Mouse (Mus musculus) CH12.LX (cell line): ENCODE measurements around the gene Smarcad1. TPM values are rescaled to one million over a fixed set of nuclear protein-coding genes. Genes with fewer than 3 reads are reported as not detected.
"Not testable (repeated sequence)": the region's sequence is repeated elsewhere in the genome, so short reads cannot be mapped to it uniquely, and the experiment has no call there.

ENCODE experiments used
- DNase-seq: peaks from one replicate; pipeline ENCODE4 v3.0.0-alpha.2; 2013; ENCODE audit errors: extremely low read depth
- H3K27ac ChIP-seq: 2 replicates; pipeline ENCODE4 v1.5.1; 2012; ENCODE audit warnings: low read depth, mild to moderate bottlenecking, control low read depth, moderate library complexity; ENCODE audit not compliant: insufficient read depth
- H3K27me3 ChIP-seq: replicated peaks from 2 replicates; pipeline ENCODE3; 2012; ENCODE audit warnings: inconsistent platforms
- H3K36me3 ChIP-seq, 2 experiments: replicated peaks in 1 of 2; 2 replicates each; pipeline versions ENCODE3 to v1.6.1; 2012; ENCODE audit warnings: inconsistent platforms in 1 of 2, low read length in 1 of 2, mild to moderate bottlenecking in 1 of 2, mixed read lengths in 1 of 2, moderate library complexity in 1 of 2; ENCODE audit not compliant: control insufficient read depth in 1 of 2, insufficient read depth in 1 of 2
- H3K4me1 ChIP-seq, 2 experiments: 2 replicates each; pipeline ENCODE4 v1.6.1; 2012; ENCODE audit warnings: inconsistent platforms in 1 of 2, moderate library complexity in 1 of 2; ENCODE audit not compliant: insufficient read depth in 2 of 2, control insufficient read depth in 1 of 2
- H3K4me2 ChIP-seq: 2 replicates; pipeline ENCODE4 v1.6.1; 2012; ENCODE audit warnings: low read depth, mild to moderate bottlenecking, control low read depth; ENCODE audit not compliant: poor library complexity, insufficient read depth, severe bottlenecking
- H3K4me3 ChIP-seq, 3 experiments: fragments of 150-350 bp in 1 of 3; sonication (generic) in 1 of 3; replicated peaks in 1 of 3; 2 replicates each; pipeline versions ENCODE3 to v1.5.1; 2011 to 2012; ENCODE audit warnings: low read depth in 2 of 3, low read length in 2 of 3, mild to moderate bottlenecking in 2 of 3, moderate library complexity in 2 of 3, control low read depth in 1 of 3, improper control_type of control experiment in 1 of 3, inconsistent platforms in 1 of 3, mixed read lengths in 1 of 3; ENCODE audit not compliant: poor library complexity in 1 of 3
- H3K79me2 ChIP-seq: replicated peaks from 2 replicates; pipeline ENCODE4 v1.6.1; 2012; ENCODE audit warnings: mild to moderate bottlenecking, moderate library complexity; ENCODE audit not compliant: control insufficient read depth, poor library complexity, insufficient read depth, severe bottlenecking; ENCODE audit errors: extremely low read depth
- H3K9ac ChIP-seq: 2 replicates; pipeline ENCODE4 v1.6.1; 2012; ENCODE audit warnings: low read depth, mild to moderate bottlenecking, control low read depth, moderate library complexity; ENCODE audit not compliant: insufficient read depth
- H3K9me3 ChIP-seq: replicated peaks from 2 replicates; pipeline ENCODE3; 2012; ENCODE audit warnings: low read length, inconsistent platforms, mixed read lengths
- BHLHE40 ChIP-seq: IDR thresholded peaks from 2 replicates; pipeline ENCODE4 v1.6.1; 2011; ENCODE audit warnings: mild to moderate bottlenecking, low read depth, low read length, improper control_type of control experiment
- CHD1 ChIP-seq: IDR thresholded peaks from 2 replicates; pipeline ENCODE4 v1.6.1; 2012; ENCODE audit warnings: low read depth, low read length, improper control_type of control experiment, inconsistent platforms
- CHD2 ChIP-seq: IDR thresholded peaks from 2 replicates; pipeline ENCODE4 v1.6.1; 2011; ENCODE audit warnings: low read length, improper control_type of control experiment
- CTCF ChIP-seq, 2 experiments: IDR thresholded peaks in 1 of 2; conservative IDR thresholded peaks in 1 of 2; 2 replicates each; pipeline ENCODE4 v1.5.1; 2011 to 2012; ENCODE audit warnings: low read depth in 2 of 2, low read length in 2 of 2, improper control_type of control experiment in 1 of 2, inconsistent platforms in 1 of 2, mild to moderate bottlenecking in 1 of 2, moderate library complexity in 1 of 2
- E2F4 ChIP-seq: IDR thresholded peaks from 2 replicates; pipeline ENCODE4 v1.6.1; 2011; ENCODE audit warnings: low read depth, low read length, improper control_type of control experiment; ENCODE audit not compliant: insufficient replicate concordance
- ELF1 ChIP-seq: IDR thresholded peaks from 2 replicates; pipeline ENCODE4 v1.6.1; 2014; ENCODE audit warnings: low read depth, mild to moderate bottlenecking, inconsistent platforms, low read length, improper control_type of control experiment
- ETS1 ChIP-seq: conservative IDR thresholded peaks from 2 replicates; pipeline ENCODE4 v1.6.1; 2012; ENCODE audit warnings: low read depth, mild to moderate bottlenecking, inconsistent platforms, low read length, improper control_type of control experiment, moderate library complexity
- GABPA ChIP-seq: IDR thresholded peaks from 2 replicates; pipeline ENCODE4 v1.6.1; 2012; ENCODE audit warnings: low read depth, low read length, improper control_type of control experiment, inconsistent platforms; ENCODE audit not compliant: insufficient replicate concordance
- HCFC1 ChIP-seq: IDR thresholded peaks from 2 replicates; pipeline ENCODE4 v1.6.1; 2012; ENCODE audit warnings: low read depth, mild to moderate bottlenecking, inconsistent platforms, low read length, improper control_type of control experiment
- JUN ChIP-seq: IDR thresholded peaks from 2 replicates; pipeline ENCODE4 v1.6.1; 2011; ENCODE audit warnings: low read depth, mild to moderate bottlenecking, low read length, improper control_type of control experiment, moderate library complexity; ENCODE audit not compliant: insufficient read depth
- KAT2A ChIP-seq: IDR thresholded peaks from 2 replicates; pipeline ENCODE4 v1.6.1; 2012; ENCODE audit warnings: low read length, improper control_type of control experiment, inconsistent platforms; ENCODE audit not compliant: insufficient replicate concordance
- MXI1 ChIP-seq: IDR thresholded peaks from 2 replicates; pipeline ENCODE4 v1.6.1; 2011; ENCODE audit warnings: mild to moderate bottlenecking, low read depth, low read length, improper control_type of control experiment
- NRF1 ChIP-seq: IDR thresholded peaks from 2 replicates; pipeline ENCODE4 v1.6.1; 2014; ENCODE audit warnings: low read depth, mild to moderate bottlenecking, inconsistent platforms, low read length, improper control_type of control experiment, moderate library complexity
- PAX5 ChIP-seq: IDR thresholded peaks from 2 replicates; pipeline ENCODE4 v1.6.1; 2012; ENCODE audit warnings: low read length, inconsistent platforms, mixed read lengths
- POLR2AphosphoS2 ChIP-seq: IDR thresholded peaks from 2 replicates; pipeline ENCODE4 v1.6.1; 2011; ENCODE audit warnings: low read depth, low read length, improper control_type of control experiment
- RAD21 ChIP-seq: IDR thresholded peaks from 2 replicates; pipeline ENCODE4 v1.6.1; 2011; ENCODE audit warnings: low read depth, mild to moderate bottlenecking, low read length, improper control_type of control experiment, moderate library complexity
- SMC3 ChIP-seq: IDR thresholded peaks from 2 replicates; pipeline ENCODE4 v1.6.1; 2011; ENCODE audit warnings: low read depth, low read length, improper control_type of control experiment
- TBP ChIP-seq: conservative IDR thresholded peaks from 2 replicates; pipeline ENCODE4 v1.6.1; 2011; ENCODE audit warnings: low read depth, low read length, improper control_type of control experiment
- TCF12 ChIP-seq: IDR thresholded peaks from 2 replicates; pipeline ENCODE4 v1.6.1; 2014; ENCODE audit warnings: low read depth, mild to moderate bottlenecking, inconsistent platforms, low read length, improper control_type of control experiment
- USF2 ChIP-seq: conservative IDR thresholded peaks from 2 replicates; pipeline ENCODE4 v1.6.1; 2011; ENCODE audit warnings: low read depth, low read length, improper control_type of control experiment
- ZC3H11A ChIP-seq: IDR thresholded peaks from 2 replicates; pipeline ENCODE4 v1.6.1; 2012; ENCODE audit warnings: low read depth, mild to moderate bottlenecking, inconsistent platforms, low read length, improper control_type of control experiment
- ZKSCAN1 ChIP-seq: IDR thresholded peaks from 2 replicates; pipeline ENCODE4 v1.6.1; 2012; ENCODE audit warnings: low read depth, inconsistent platforms, low read length, improper control_type of control experiment, borderline replicate concordance
- ZMIZ1 ChIP-seq: IDR thresholded peaks from 2 replicates; pipeline ENCODE4 v1.6.1; 2012; ENCODE audit warnings: low read depth, mild to moderate bottlenecking, inconsistent platforms, low read length, improper control_type of control experiment
- ZNF384 ChIP-seq: IDR thresholded peaks from 2 replicates; pipeline ENCODE4 v1.6.1; 2012; ENCODE audit warnings: low read depth, low read length, improper control_type of control experiment, inconsistent platforms
- dilution Hi-C: fragments of 300-500 bp; cut with MboI; formaldehyde crosslinking; loops from 2 replicates; pipeline ENCODE4 v1.14.3; 2020; ENCODE audit warnings: low sequenced_read_pairs; ENCODE audit not compliant: extremely low pct_unique_long_range_greater_than_20kb, extremely low pct_ligation_motif_present
- in situ Hi-C: fragments of 300-500 bp; cut with MboI; formaldehyde crosslinking; loops from 3 replicates; pipeline ENCODE4 v1.14.3; 2019; ENCODE audit warnings: low sequenced_read_pairs, low pct_ligation_motif_present, low pct_unique_long_range_greater_than_20kb, mixed read lengths
- polyA plus RNA-seq: library from polyadenylated mRNA; unstranded; fragments of >175 nt; gene quantifications from 2 replicates; pipeline ENCODE4 v1.2.1, GENCODE M21; 2012; ENCODE audit warnings: low read depth; ENCODE audit not compliant: insufficient read length
- total RNA-seq, 2 experiments: library from RNA; depleted of rRNA; stranded (reverse); fragments of 300-350 nt in 1 of 2; fragments of >200 nt in 1 of 2; gene quantifications; 2 replicates each; pipeline ENCODE4 v1.2.3; 2012 to 2014

Smarcad1 gene
- total and polyA plus RNA-seq, 3 experiments, result 30.2 to 57.4 (median 43.9) TPM

GRCm38 (mm10) chr6:65017566-65017965 is 24.8 kb upstream of the Smarcad1 start:
- in situ Hi-C loops, result no loop called here
- Histone ChIP-seq H3K4me2 (no peak overlapping the region), H3K4me1 (no peaks in the 10 kb centered on the region), H3K36me3 (no peaks in the 10 kb centered on the region), H3K9me3 (no peaks in the 10 kb centered on the region), H3K27ac (no peak overlapping the region), H3K79me2 (no peaks in the 10 kb centered on the region), H3K27me3 (no peaks in the 10 kb centered on the region), H3K4me3 (no peak overlapping the region), H3K9ac (no peak overlapping the region)
- dilution Hi-C loops, result no loop called here
- TF ChIP-seq PAX5 (no peak), HCFC1 (no peak), CHD2 (no peak), ZNF384 (no peak), NRF1 (no peak), ZC3H11A (no peak), E2F4 (no peak), CTCF (conservative IDR thresholded peaks at IDR 0.05 in 1 of 2, IDR thresholded peaks at IDR 0.05 in 1 of 2; ENCODE audit: low read depth in 2 of 2, low read length in 2 of 2) (no peak), TBP (no peak), ZMIZ1 (no peak), ZKSCAN1 (no peak), JUN (no peak), CHD1 (no peak), USF2 (no peak), SMC3 (no peak), GABPA (no peak)
- no peak for DNase-seq

DNA sequence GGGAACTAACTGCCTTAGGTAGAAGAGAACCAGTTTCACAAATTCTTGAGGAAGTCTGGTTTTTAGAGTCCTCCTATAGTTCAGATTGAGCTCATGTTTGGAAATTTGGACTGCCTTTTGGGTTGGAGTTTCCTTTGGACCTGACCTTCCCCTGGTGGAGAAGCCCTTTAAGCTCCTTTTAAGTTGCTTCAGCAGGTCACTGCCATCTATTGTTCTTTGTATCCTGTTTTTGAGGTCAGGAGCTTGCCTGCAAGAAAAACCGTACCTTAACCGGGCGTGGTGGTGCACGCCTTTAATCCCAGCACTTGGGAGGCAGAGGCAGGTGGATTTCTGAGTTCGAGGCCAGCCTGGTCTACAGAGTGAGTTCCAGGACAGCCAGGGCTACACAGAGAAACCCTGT is 23.4 kb upstream of the Smarcad1 start:
- H3K4me1 ChIP-seq, H3K9ac ChIP-seq, H3K9me3 ChIP-seq, H3K27ac ChIP-seq, H3K4me2 ChIP-seq, H3K27me3 ChIP-seq, H3K4me3 ChIP-seq, in situ Hi-C loops, H3K36me3 ChIP-seq, DNase-seq, H3K79me2 ChIP-seq, dilution Hi-C loops: not testable (repeated sequence)

DNA sequence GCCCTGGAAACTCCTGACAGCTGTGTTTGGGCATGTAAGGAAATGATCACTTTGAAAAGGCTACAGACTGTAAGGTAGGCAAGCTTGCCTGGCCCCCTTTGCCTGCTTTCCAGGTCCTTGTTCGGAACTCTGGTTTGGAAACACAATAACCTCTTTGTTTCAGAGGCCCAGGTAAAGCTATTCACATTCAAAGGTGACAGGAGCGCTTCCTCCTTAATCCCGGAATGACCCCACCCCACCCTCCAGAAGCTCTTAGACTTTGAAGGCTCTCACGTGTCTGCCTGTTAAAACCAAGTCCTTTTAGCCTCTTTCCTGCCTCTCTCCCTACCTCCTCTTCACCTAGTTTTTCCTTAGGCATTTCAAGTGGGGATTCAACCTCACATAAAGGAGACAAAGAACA is 20.5 kb upstream of the Smarcad1 start:
- no peak overlapping the region for H3K27ac ChIP-seq
- in situ Hi-C loops, result no loop called here

More for the DNA sequence above, 20.5 kb upstream of the Smarcad1 start:
- DNase-seq, result no peak
- Histone ChIP-seq H3K4me3 (no peak overlapping the region), H3K36me3 (no peaks in the 10 kb centered on the region), H3K4me2 (no peak overlapping the region), H3K9ac (no peak overlapping the region), H3K79me2 (no peaks in the 10 kb centered on the region), H3K27me3 (no peaks in the 10 kb centered on the region), H3K4me1 (no peaks in the 10 kb centered on the region), H3K9me3 (no peaks in the 10 kb centered on the region)
- TF ChIP-seq TCF12, result no peak
- TF ChIP-seq POLR2AphosphoS2, result no peak
- no peak for TF ChIP-seq MXI1
- no peak for TF ChIP-seq ZMIZ1
- no peak for TF ChIP-seq CHD1
- TF ChIP-seq BHLHE40, result no peak
- TF ChIP-seq RAD21, result no peak
- no peak for TF ChIP-seq ETS1
- TF ChIP-seq TBP, result no peak
- TF ChIP-seq ELF1, result no peak
- TF ChIP-seq GABPA, result no peak
- no peak for TF ChIP-seq USF2
- no peak for TF ChIP-seq KAT2A
- dilution Hi-C loops, result no loop called here
